Mouse (Mus musculus) intestine, postnatal 0 days (tissue): ENCODE data around the gene Cubn. TPM values are rescaled to one million over a fixed set of nuclear protein-coding genes. Genes with fewer than 3 reads are reported as not detected.

ENCODE experiments used
- ATAC-seq: fragments of 200-750 bp; cut with Nextera tagmentation; 2 replicates; pipeline ENCODE4 v1.8.0; 2017; ENCODE audit warnings: mild to moderate bottlenecking, moderate TSS enrichment, moderate library complexity
- H3K27ac ChIP-seq: fragments of 300-500 bp; sonication (generic); 2 replicates; pipeline ENCODE4 v1.5.1; 2014; ENCODE audit warnings: mild to moderate bottlenecking, low read depth, low read length, moderate library complexity
- H3K27me3 ChIP-seq: fragments of 300-500 bp; sonication (generic); replicated peaks from 2 replicates; pipeline ENCODE4 v1.6.1; 2014; ENCODE audit warnings: low read length, mixed read lengths; ENCODE audit not compliant: control insufficient read depth, insufficient read depth
- H3K36me3 ChIP-seq: fragments of 300-500 bp; sonication (generic); 2 replicates; pipeline ENCODE4 v1.6.1; 2014; ENCODE audit warnings: mild to moderate bottlenecking, moderate library complexity; ENCODE audit not compliant: control insufficient read depth, insufficient read depth
- H3K4me1 ChIP-seq: fragments of 300-500 bp; sonication (generic); replicated peaks from 2 replicates; pipeline ENCODE4 v1.6.1; 2014; ENCODE audit warnings: antibody characterized with exemption, low read length, mixed read lengths; ENCODE audit not compliant: control insufficient read depth, insufficient read depth
- H3K4me2 ChIP-seq: fragments of 300-500 bp; sonication (generic); replicated peaks from 2 replicates; pipeline ENCODE4 v1.6.1; 2014; ENCODE audit warnings: low read depth, mild to moderate bottlenecking, moderate library complexity
- H3K4me3 ChIP-seq: fragments of 300-500 bp; sonication (generic); 2 replicates; pipeline ENCODE4 v1.5.1; 2014; ENCODE audit warnings: low read depth, low read length
- H3K9ac ChIP-seq: fragments of 300-500 bp; sonication (generic); 2 replicates; pipeline ENCODE4 v1.6.1; 2014; ENCODE audit warnings: mild to moderate bottlenecking, low read depth, low read length
- H3K9me3 ChIP-seq: fragments of 300-500 bp; sonication (generic); 2 replicates; pipeline ENCODE4 v1.6.1; 2016; ENCODE audit warnings: mixed run types; ENCODE audit not compliant: control insufficient read depth
- CTCF ChIP-seq: sonication (generic); IDR thresholded peaks from 2 replicates; pipeline ENCODE4 v1.5.1; 2016; ENCODE audit warnings: low read depth, mild to moderate bottlenecking, control low read depth, antibody characterized with exemption, moderate library complexity
- WGBS: fragments of 180-500 bp; shearing (Covaris S2); extraction: QIAGEN DNeasy Blood & Tissue Kit; methylation state at CpG from one replicate; pipeline ENCODE4 v1.1.7; 2014; 5-methylcytosine and 5-hydroxymethylcytosine counted together
- polyA plus RNA-seq: library from polyadenylated mRNA; unstranded; fragments of >200 nt; fragmentation: Nextera tagmentation; extraction: Ambion mirVana; gene quantifications from 2 replicates; pipeline ENCODE4 v1.2.1, GENCODE M21; 2015

The Cubn gene
- polyA plus RNA-seq, 1 experiment from 2014 or later = 32.1 TPM

GRCm38 (mm10) chr2:13368517-13368916 lies 123.1 kb downstream of the Cubn start:
- no peak for ATAC-seq

GRCm38 (mm10) chr2:13357885-13358552 lies 133.6 kb downstream of the Cubn start:
- H3K36me3 ChIP-seq = peaks cover 24% of the 10 kb centered on the region
- H3K27me3 ChIP-seq = no peaks in the 10 kb centered on the region
- no peak overlapping the region for H3K4me2 ChIP-seq
- H3K9ac ChIP-seq = no peak overlapping the region
- WGBS = 66% methylated on average over 7 of the region's 7 CpGs
- no peak for ATAC-seq
- no peaks in the 10 kb centered on the region for H3K9me3 ChIP-seq
- TF ChIP-seq CTCF = no peak
- H3K4me3 ChIP-seq = no peak overlapping the region
- H3K4me1 ChIP-seq = no peaks in the 10 kb centered on the region; the same call in 1 of the 2 replicates
- H3K27ac ChIP-seq = no peak overlapping the region

More at GRCm38 (mm10) chr2:13368517-13368916, 123.1 kb downstream of the Cubn start:
- no peaks in the 10 kb centered on the region for H3K9me3 ChIP-seq
- no peak for TF ChIP-seq CTCF
- H3K9ac ChIP-seq = no peak overlapping the region
- 59% methylated on average over 3 of the region's 3 CpGs for WGBS
- H3K4me2 ChIP-seq = no peak overlapping the region
- H3K4me3 ChIP-seq = no peak overlapping the region
- H3K36me3 ChIP-seq = no peaks in the 10 kb centered on the region
- no peaks in the 10 kb centered on the region for H3K27me3 ChIP-seq
- H3K27ac ChIP-seq = no peak overlapping the region
- 0 out of 2 replicates have a peak, but pooled peaks cover 9% of the 10 kb centered on the region for H3K4me1 ChIP-seq

GRCm38 (mm10) chr2:13352775-13353174 lies 138.8 kb downstream of the Cubn start:
- Histone ChIP-seq H3K27ac (no peak overlapping the region), H3K4me2 (no peak overlapping the region), H3K9ac (no peak overlapping the region), H3K4me3 (no peak overlapping the region), H3K4me1 (no peaks in the 10 kb centered on the region), H3K36me3 (peaks cover 14% of the 10 kb centered on the region), H3K27me3 (no peaks in the 10 kb centered on the region), H3K9me3 (no peaks in the 10 kb centered on the region)
- no peak for TF ChIP-seq CTCF
- ATAC-seq = no peak
- 84% methylated on average over 3 of the region's 3 CpGs for WGBS

- Histone ChIP-seq H3K9me3 (no peaks in the 10 kb centered on the region), H3K4me1 (no peaks in the 10 kb centered on the region), H3K27ac (no peak overlapping the region), H3K36me3 (peaks cover 10% of the 10 kb centered on the region; the same call in 1 of the 2 replicates), H3K4me3 (no peak overlapping the region), H3K27me3 (no peaks in the 10 kb centered on the region), H3K4me2 (no peak overlapping the region), H3K9ac (no peak overlapping the region)
- no peak for ATAC-seq
- WGBS = 91% methylated on average over 1 of the region's 1 CpGs
- TF ChIP-seq CTCF = no peak
Observed at GRCm38 (mm10) chr2:13352112-13352728, 139.4 kb downstream of the Cubn start.

- WGBS = 59% methylated on average over 7 of the region's 7 CpGs
- H3K4me1 ChIP-seq = no peaks in the 10 kb centered on the region
- H3K4me3 ChIP-seq = no peak overlapping the region
- no peak overlapping the region for H3K4me2 ChIP-seq
- no peaks in the 10 kb centered on the region for H3K9me3 ChIP-seq
- H3K27me3 ChIP-seq = no peaks in the 10 kb centered on the region
- no peaks in the 10 kb centered on the region for H3K36me3 ChIP-seq
- H3K9ac ChIP-seq = no peak overlapping the region
- no peak overlapping the region for H3K27ac ChIP-seq
- no peak for ATAC-seq
- no peak for TF ChIP-seq CTCF
Observed at GRCm38 (mm10) chr2:13342325-13342926, 149.2 kb downstream of the Cubn start.

- no peak overlapping the region for H3K4me3 ChIP-seq
- ATAC-seq = no peak
- no peak overlapping the region for H3K9ac ChIP-seq
- no peak overlapping the region for H3K4me2 ChIP-seq
- no peaks in the 10 kb centered on the region for H3K9me3 ChIP-seq
- H3K4me1 ChIP-seq = no peaks in the 10 kb centered on the region
- no peak for TF ChIP-seq CTCF
- no peaks in the 10 kb centered on the region for H3K27me3 ChIP-seq
- H3K27ac ChIP-seq = no peak overlapping the region
- 75% methylated on average over 4 of the region's 4 CpGs for WGBS
- H3K36me3 ChIP-seq = 0 out of 2 replicates have a peak, but pooled peaks cover 5% of the 10 kb centered on the region
Observed at GRCm38 (mm10) chr2:13335446-13335845, 156.2 kb downstream of the Cubn start.
